Mouse (Mus musculus) urinary bladder, postnatal 0 days (tissue): ENCODE data around the gene Wdr81. TPM values are rescaled to one million over a fixed set of nuclear protein-coding genes. Genes with fewer than 3 reads are reported as not detected.

Experiments
- microRNA counts: library from miRNA; unstranded; fragments of <30 nt; microRNA quantifications from one replicate; lab custom pipeline; 2016
- microRNA-seq: library from miRNA; unstranded; fragments of <30 nt; microRNA quantifications from one replicate; pipeline ENCODE4, GENCODE M21; 2016
- polyA plus RNA-seq: library from polyadenylated mRNA; unstranded; fragments of >200 nt; fragmentation: Nextera tagmentation; extraction: Ambion mirVana; gene quantifications from 2 replicates; pipeline ENCODE4 v1.2.1, GENCODE M21; 2015

The Wdr81 gene
- polyA plus RNA-seq, result 3.1 and 3.6 TPM in 2 replicates

GRCm38 (mm10) chr11:75453991-75454930 lies at the start of gene Wdr81:
TSS of gene Wdr81 (minus strand) at chr11:75454717.

GRCm38 (mm10) chr11:75486601-75487285 lies 32.2 kb upstream of the Wdr81 start, which contains the start of gene Prpf8:
TSS of gene Prpf8 (plus strand) at chr11:75486816.

GRCm38 (mm10) chr11:75460844-75461742 lies 6.6 kb upstream of the Wdr81 start, which contains the start of gene Tlcd2:
TSS of gene Tlcd2 (plus strand) at chr11:75461715.

GRCm38 (mm10) chr11:75439363-75439762 lies 15.2 kb downstream of the Wdr81 start, which contains the start of gene Serpinf2:
TSS of gene Serpinf2 (minus strand) at chr11:75439591.

GRCm38 (mm10) chr11:75422013-75422792 lies 32.3 kb downstream of the Wdr81 start, which contains the start of gene Serpinf1:
TSS of gene Serpinf1 (minus strand) at chr11:75422701.

MicroRNAs encoded within 50 kb of the gene (microRNA counts, 519-probe panel; counts per million panel counts)
- 5,697 counts per million, percentile 98 among the panel's probes with 10 or more counts for microRNA mmu-miR-22 (lab: Ali Mortazavi, UCI)

Small RNA genes lying within 50 kb of the gene (microRNA-seq; reads per million reads assigned to microRNA genes)
- 49,453 reads per million, percentile 99 among the genes with 10 or more reads in this experiment for gene Mir22

Other genes starting within 250 kb of the Wdr81 start
- gene Rpa1, start 106.4 kb downstream of the Wdr81 start, polyA plus RNA-seq, result 95.4 and 102 TPM in 2 replicates
- gene Smyd4, start 106.3 kb downstream of the Wdr81 start, polyA plus RNA-seq, result 11.2 and 11.3 TPM in 2 replicates
- 168 and 180 TPM in 2 replicates for gene Serpinf1, start 32.0 kb downstream of the Wdr81 start, polyA plus RNA-seq
- gene Serpinf2, start 15.1 kb downstream of the Wdr81 start, polyA plus RNA-seq, result 0.21 and 0.57 TPM in 2 replicates
- 20.0 and 24.6 TPM in 2 replicates for gene Tlcd2, start 7.0 kb upstream of the Wdr81 start, polyA plus RNA-seq
- 18.4 and 19.3 TPM in 2 replicates for gene Prpf8, start 32.1 kb upstream of the Wdr81 start, polyA plus RNA-seq
- 3.8 and 4.4 TPM in 2 replicates for gene Rilp, start 55.4 kb upstream of the Wdr81 start, polyA plus RNA-seq
- gene Scarf1, start 58.8 kb upstream of the Wdr81 start, polyA plus RNA-seq, result 2.7 and 3.2 TPM in 2 replicates
- 3.7 and 4.3 TPM in 2 replicates for gene Slc43a2, start 77.0 kb upstream of the Wdr81 start, polyA plus RNA-seq
- gene Pitpna, start 133.4 kb upstream of the Wdr81 start, polyA plus RNA-seq, result 110 and 112 TPM in 2 replicates
- 18.8 and 22.6 TPM in 2 replicates for gene Inpp5k, start 176.3 kb upstream of the Wdr81 start, polyA plus RNA-seq
- 108 and 141 TPM in 2 replicates for gene Myo1c, start 195.8 kb upstream of the Wdr81 start, polyA plus RNA-seq
- gene Crk, start 224.5 kb upstream of the Wdr81 start, polyA plus RNA-seq, result 86.8 and 101 TPM in 2 replicates